Mouse (Mus musculus) testis, postnatal 14 days (tissue): ENCODE data around the gene Rrp8.
"Not testable (repeated sequence)": the region's sequence is repeated elsewhere in the genome, so short reads cannot be mapped to it uniquely, and the experiment has no call there.

Source experiments
- DNase-seq: peaks from one replicate; pipeline ENCODE4 v3.0.0; 2021; ENCODE audit warnings: low spot score

Gene Rrp8

GRCm38 (mm10) chr7:105743926-105744590 lies 6.9 kb upstream of the Rrp8 start, which contains the start of gene Taf10:
Gene Taf10 (minus strand): TSS chr7:105744361.
- DNase-seq = peak; percentile 88

- DNase-seq = not testable (repeated sequence)
These were observed 6.2 kb upstream of the Rrp8 start for GRCm38 (mm10) chr7:105743246-105743925.

- DNase-seq = not testable (repeated sequence)
These were observed 5.5 kb upstream of the Rrp8 start for GRCm38 (mm10) chr7:105742539-105743215.

GRCm38 (mm10) chr7:105741978-105742377 lies 4.8 kb upstream of the Rrp8 start:
- no peak for DNase-seq

GRCm38 (mm10) chr7:105740851-105741250 lies 3.7 kb upstream of the Rrp8 start:
- DNase-seq = no peak

- DNase-seq = no peak
These were observed 3.1 kb upstream of the Rrp8 start for GRCm38 (mm10) chr7:105740089-105740795.

- DNase-seq = peak; percentile 51
These were observed 1.8 kb upstream of the Rrp8 start for GRCm38 (mm10) chr7:105738948-105739347.

GRCm38 (mm10) chr7:105738286-105738685 lies 1.1 kb upstream of the Rrp8 start:
- no peak for DNase-seq

- DNase-seq = no peak
These were observed 463 bp upstream of the Rrp8 start for GRCm38 (mm10) chr7:105737648-105738047.

- peak; percentile 93 for DNase-seq
These were observed 802 bp downstream of the Rrp8 start, which contains the start of gene Ilk for GRCm38 (mm10) chr7:105736264-105736901. Gene Ilk (plus strand): TSS chr7:105736592.

GRCm38 (mm10) chr7:105735464-105735863 lies 1.7 kb downstream of the Rrp8 start:
- not testable (repeated sequence) for DNase-seq

GRCm38 (mm10) chr7:105734826-105735225 lies 2.4 kb downstream of the Rrp8 start:
- DNase-seq = no peak

GRCm38 (mm10) chr7:105733836-105734235 lies 3.3 kb downstream of the Rrp8 start:
- DNase-seq = no peak

GRCm38 (mm10) chr7:105728701-105729428 lies 8.3 kb downstream of the Rrp8 start:
- DNase-seq = no peak

GRCm38 (mm10) chr7:105726980-105727325 lies 10.2 kb downstream of the Rrp8 start:
- no peak for DNase-seq

GRCm38 (mm10) chr7:105726144-105726979 lies 10.8 kb downstream of the Rrp8 start:
- DNase-seq = no peak

GRCm38 (mm10) chr7:105721916-105722315 lies 15.3 kb downstream of the Rrp8 start:
- DNase-seq = no peak

- DNase-seq = no peak
These were observed 21.8 kb downstream of the Rrp8 start for GRCm38 (mm10) chr7:105715366-105715765.

GRCm38 (mm10) chr7:105708733-105709132 lies 28.5 kb downstream of the Rrp8 start:
- no peak for DNase-seq

GRCm38 (mm10) chr7:105703816-105704215 lies 33.4 kb downstream of the Rrp8 start:
- DNase-seq = no peak
